Mouse (Mus musculus): ENCODE results near the gene Fam193b.
A peak's percentile ranks its signal among the peaks of the same experiment; 100 is the strongest.

Fam193b gene

GRCm38 (mm10) chr13:55525733-55526553 is 45.0 kb downstream of the Fam193b start:
- DNase-seq: no peak

GRCm38 (mm10) chr13:55523951-55524600 is 46.8 kb downstream of the Fam193b start:
- no peak for DNase-seq

- no peak for DNase-seq
Measured at GRCm38 (mm10) chr13:55523278-55523677, 47.6 kb downstream of the Fam193b start.

GRCm38 (mm10) chr13:55522730-55523129 is 48.2 kb downstream of the Fam193b start:
- DNase-seq: no peak

- DNase-seq: no peak
Measured at GRCm38 (mm10) chr13:55519606-55520005, 51.3 kb downstream of the Fam193b start.

GRCm38 (mm10) chr13:55516955-55517354 is 54.0 kb downstream of the Fam193b start:
- peak; percentile 86 for DNase-seq

- no peak for DNase-seq
Measured at GRCm38 (mm10) chr13:55513828-55514227, 57.1 kb downstream of the Fam193b start.

- peak; percentile 89 for DNase-seq
Measured at GRCm38 (mm10) chr13:55513111-55513748, 57.7 kb downstream of the Fam193b start, which contains the start of gene Pdlim7. Gene Pdlim7, minus strand, starts transcription at chr13:55513676.

- no peak for DNase-seq
Measured at GRCm38 (mm10) chr13:55512379-55513031, 58.4 kb downstream of the Fam193b start.

- no peak for DNase-seq
Measured at GRCm38 (mm10) chr13:55511492-55511861, 59.4 kb downstream of the Fam193b start.

- no peak for DNase-seq
Measured at GRCm38 (mm10) chr13:55510668-55511491, 60.0 kb downstream of the Fam193b start.

GRCm38 (mm10) chr13:55510332-55510667 is 60.6 kb downstream of the Fam193b start:
- no peak for DNase-seq

- DNase-seq: no peak
Measured at GRCm38 (mm10) chr13:55508531-55508930, 62.4 kb downstream of the Fam193b start.

GRCm38 (mm10) chr13:55507877-55508276 is 63.0 kb downstream of the Fam193b start:
- DNase-seq: peak; percentile 33

GRCm38 (mm10) chr13:55506697-55507096 is 64.2 kb downstream of the Fam193b start:
- DNase-seq: no peak

- DNase-seq: no peak
Measured at GRCm38 (mm10) chr13:55505810-55506209, 65.1 kb downstream of the Fam193b start.

GRCm38 (mm10) chr13:55504390-55504789 is 66.5 kb downstream of the Fam193b start:
- no peak for DNase-seq

GRCm38 (mm10) chr13:55502405-55502804 is 68.5 kb downstream of the Fam193b start:
- peak; percentile 26 for DNase-seq

- no peak for DNase-seq
Measured at GRCm38 (mm10) chr13:55500575-55500974, 70.3 kb downstream of the Fam193b start.

GRCm38 (mm10) chr13:55498906-55499305 is 72.0 kb downstream of the Fam193b start:
- DNase-seq: no peak

GRCm38 (mm10) chr13:55496661-55497060 is 74.3 kb downstream of the Fam193b start:
- DNase-seq: no peak

- no peak for DNase-seq
Measured at GRCm38 (mm10) chr13:55495702-55496101, 75.2 kb downstream of the Fam193b start.
